ENCODE assay signal across 8 mouse cellular contexts in genomic region chr4:65126451-65127290, GRCm38 (mm10). TPM values are rescaled to one million over a fixed set of nuclear protein-coding genes. Genes with fewer than 3 reads are reported as not detected.
DNase-seq lines count a peak whose midpoint lies in the region; ATAC-seq and TF ChIP-seq lines count a peak whose summit lies in the region.

No protein-coding gene starts in this region.

- peak; percentile 12; the same call in 1 of the 2 replicates for ATAC-seq in lung, embryonic 15.5 days (ENCODE audit: borderline replicate concordance, extremely low read depth, low FRiP score, low TSS enrichment)
- no peak for ATAC-seq in megakaryocyte-erythroid progenitor cell, adult 5-6 weeks (replicated peaks; ENCODE audit: low FRiP score, low TSS enrichment, poor library complexity, severe bottlenecking)

- H3K4me3 ChIP-seq in kidney, adult 2 months (ENCODE audit: insufficient read depth, low read depth, low read length), result peak overlapping the region; percentile 57
- peak overlapping the region; percentile 49 for H3K4me3 ChIP-seq in lung, embryonic 15.5 days

- TF ChIP-seq POLR2A in kidney, adult 2 months (IDR thresholded peaks at IDR 0.05; ENCODE audit: low read depth, low read length), result no peak

- H3K27me3 ChIP-seq in kidney, adult 2 months (replicated peaks; ENCODE audit: control insufficient read depth, insufficient read depth, low read length), result peaks cover 4% of the 10 kb centered on the region; the same call in 1 of the 2 replicates
- H3K27me3 ChIP-seq in lung, embryonic 15.5 days, result peaks cover 12% of the 10 kb centered on the region

- TF ChIP-seq CTCF in kidney, adult 2 months (conservative IDR thresholded peaks at IDR 0.05; ENCODE audit: insufficient read depth, insufficient read length, low read depth, low read length), result no peak

- peak; percentile 27 to 32 for DNase-seq in layer of hippocampus, postnatal 10 days (ENCODE audit: low spot score in 2 of 2)
- no peak for DNase-seq in layer of hippocampus, adult 11-12 months (ENCODE audit: low spot score)
- DNase-seq in cerebellum, adult 9-10 months, result peak; percentile 62
- DNase-seq in gastrocnemius, postnatal 25 days, result peak; percentile 19
- peak; percentile 60 for DNase-seq in kidney, adult 2 months
- DNase-seq in skeletal muscle tissue, adult 2 months (ENCODE audit: low read depth, low spot score), result peak; percentile 43

- peak overlapping the region; percentile 76 for H3K27ac ChIP-seq in kidney, adult 2 months (ENCODE audit: insufficient read depth, low read depth, low read length)
- peak overlapping the region; percentile 75 for H3K27ac ChIP-seq in lung, embryonic 15.5 days

- H3K4me2 ChIP-seq in lung, embryonic 15.5 days, result peak overlapping the region; percentile 71

- peak overlapping the region; percentile 2; the same call in 1 of the 2 replicates for H3K9ac ChIP-seq in lung, embryonic 15.5 days

- 4% methylated on average over 23 of the region's 23 CpGs for WGBS in kidney, adult 2 months
- 3% methylated on average over 23 of the region's 23 CpGs for WGBS in lung, embryonic 15.5 days

- H3K36me3 ChIP-seq in kidney, adult 2 months (ENCODE audit: control insufficient read depth, insufficient read depth, low read length), result no peaks in the 10 kb centered on the region
- no peaks in the 10 kb centered on the region for H3K36me3 ChIP-seq in lung, embryonic 15.5 days

- H3K9me3 ChIP-seq in lung, embryonic 15.5 days, result no peaks in the 10 kb centered on the region

- H3K4me1 ChIP-seq in kidney, adult 2 months (ENCODE audit: control insufficient read depth, insufficient read depth, low read length), result peaks cover 10% of the 10 kb centered on the region
- H3K4me1 ChIP-seq in lung, embryonic 15.5 days, result peaks cover 14% of the 10 kb centered on the region; the same call in 1 of the 2 replicates

RNA-seq across cellular contexts. Expression of gene Pappa, which starts 2.7 kb away (rescaled TPM):
- 1 to 10 TPM; 1.1 to 1.3 TPM for total RNA-seq in layer of hippocampus, postnatal 10 days (2021)
- total RNA-seq in gastrocnemius, postnatal 25 days (2021), result under 1 TPM; 0.24 to 0.49 TPM
- 1.4 and 1.5 TPM in 2 replicates for polyA plus RNA-seq in kidney, adult 2 months (2012; rRNA removed)
- polyA plus RNA-seq in lung, embryonic 15.5 days (2015; fragmentation: Nextera tagmentation; extraction: Ambion mirVana), result 1.1 and 1.4 TPM in 2 replicates
- not detected in 2 replicates for total RNA-seq in megakaryocyte-erythroid progenitor cell, adult 5-6 weeks (2014; fragmentation: Nextera tagmentation)
- total RNA-seq in megakaryocyte-erythroid progenitor cell, adult 5-6 weeks (2017), result 0.11 TPM in 1 of 2 replicates, not detected in the other
